Mouse (Mus musculus): ENCODE data around the gene Rbpjl.

GRCm38 (mm10) chr2:164457942-164458341 lies 55.0 kb downstream of the Rbpjl start:
- TF ChIP-seq GATA1 (IDR thresholded peaks at IDR 0.05; ENCODE audit: borderline replicate concordance, low read length) (no peak), CTCF (IDR thresholded peaks at IDR 0.05; ENCODE audit: low read depth, low read length) (no peak), TAL1 (conservative IDR thresholded peaks at IDR 0.05; ENCODE audit: low read depth, low read length) (no peak), POLR2AphosphoS5 (IDR thresholded peaks at IDR 0.05; ENCODE audit: insufficient replicate concordance, low read depth, low read length) (no peak)

All from G1E (cell line).